In genomic region chr17:3527841-3528471, GRCm38 (mm10) we compare ENCODE assay signal across 21 mouse cellular contexts. TPM values are rescaled to one million over a fixed set of nuclear protein-coding genes. Genes with fewer than 3 reads are reported as not detected.
DNase-seq lines count a peak whose midpoint lies in the region; ATAC-seq and TF ChIP-seq lines count a peak whose summit lies in the region.
"Had no signal": no experiment of that assay in that cellular context is flagged by ENCODE, and none has a peak within 500 bp of the region (broad histone marks: within the 10 kb centered on the region; RNA-seq: fewer than 3 reads in every experiment).

No protein-coding gene starts in this region.

- H3K27me3 ChIP-seq in hindbrain, postnatal 0 days (ENCODE audit: insufficient read depth, low read length), result no peaks in the 10 kb centered on the region
- H3K27me3 ChIP-seq in hindbrain, embryonic 12.5 days, result no peaks in the 10 kb centered on the region
- no peaks in the 10 kb centered on the region for H3K27me3 ChIP-seq in erythroblast, embryonic 14.5 days (ENCODE audit: control insufficient read depth)
- no peaks in the 10 kb centered on the region for H3K27me3 ChIP-seq in hindbrain, embryonic 13.5 days
- H3K27me3 ChIP-seq: heart, embryonic 12.5 days; kidney, embryonic 15.5 days had no signal

- H3K4me1 ChIP-seq in hindbrain, postnatal 0 days (ENCODE audit: insufficient read depth, low read length), result no peaks in the 10 kb centered on the region
- H3K4me1 ChIP-seq in hindbrain, embryonic 12.5 days, result 0 out of 2 replicates have a peak, but pooled peaks cover 3% of the 10 kb centered on the region
- H3K4me1 ChIP-seq in erythroblast, embryonic 14.5 days (ENCODE audit: control insufficient read depth), result peaks cover 41% of the 10 kb centered on the region
- peaks cover 4% of the 10 kb centered on the region; the same call in 1 of the 2 replicates for H3K4me1 ChIP-seq in hindbrain, embryonic 13.5 days (replicated peaks)
- H3K4me1 ChIP-seq: kidney, embryonic 15.5 days; midbrain, embryonic 10.5 days had no signal

- no peak overlapping the region for H3K4me3 ChIP-seq in hindbrain, postnatal 0 days (ENCODE audit: low read length)
- H3K4me3 ChIP-seq in hindbrain, embryonic 12.5 days, result no peak overlapping the region
- H3K4me3 ChIP-seq in erythroblast, embryonic 14.5 days (replicated peaks), result peak overlapping the region; percentile 37
- H3K4me3 ChIP-seq in hindbrain, embryonic 13.5 days, result no peak overlapping the region
- H3K4me3 ChIP-seq: heart, embryonic 12.5 days; kidney, embryonic 15.5 days; midbrain, embryonic 10.5 days had no signal

- no peak for ATAC-seq in hindbrain, postnatal 0 days
- no peak for ATAC-seq in hindbrain, embryonic 12.5 days (ENCODE audit: low FRiP score)
- ATAC-seq in megakaryocyte progenitor cell, adult 5-6 weeks (replicated peaks; ENCODE audit: poor library complexity), result peak; percentile 63
- ATAC-seq in hindbrain, embryonic 13.5 days (ENCODE audit: low FRiP score), result no peak
- ATAC-seq: intestine, embryonic 16.5 days had no signal

- H3K36me3 ChIP-seq in hindbrain, postnatal 0 days (ENCODE audit: insufficient read depth, low read length), result no peaks in the 10 kb centered on the region
- peaks cover 8% of the 10 kb centered on the region; the same call in 1 of the 2 replicates for H3K36me3 ChIP-seq in hindbrain, embryonic 12.5 days
- H3K36me3 ChIP-seq in erythroblast, embryonic 14.5 days (ENCODE audit: control insufficient read depth), result peaks cover 27% of the 10 kb centered on the region
- H3K36me3 ChIP-seq in hindbrain, embryonic 13.5 days, result no peaks in the 10 kb centered on the region

- no peak for TF ChIP-seq CTCF in hindbrain, postnatal 0 days (IDR thresholded peaks at IDR 0.05; ENCODE audit: low read depth)

- H3K9ac ChIP-seq in hindbrain, postnatal 0 days (replicated peaks; ENCODE audit: low read length), result no peak overlapping the region
- no peak overlapping the region for H3K9ac ChIP-seq in hindbrain, embryonic 12.5 days
- H3K9ac ChIP-seq in hindbrain, embryonic 13.5 days, result no peak overlapping the region
- H3K9ac ChIP-seq: heart, embryonic 12.5 days; kidney, embryonic 15.5 days had no signal

- DNase-seq in cerebellum, postnatal 10 days, result peak; percentile 33 to 39
- no peak for DNase-seq in cerebellum, adult 18-20 months
- DNase-seq in hindbrain, postnatal 0 days (ENCODE audit: low spot score), result peak; percentile 31
- DNase-seq in layer of hippocampus, postnatal 10 days (ENCODE audit: low spot score in 2 of 2), result no peak
- DNase-seq: adrenal gland, adult 2 months; cerebellum, adult 2 months; heart, postnatal 4 days; right cerebral cortex, postnatal 14 days; thymus, postnatal 36 days had no signal

- no peak overlapping the region for H3K27ac ChIP-seq in hindbrain, postnatal 0 days
- H3K27ac ChIP-seq in hindbrain, embryonic 12.5 days, result no peak overlapping the region
- no peak overlapping the region for H3K27ac ChIP-seq in hindbrain, embryonic 13.5 days
- H3K27ac ChIP-seq: kidney, embryonic 15.5 days; midbrain, embryonic 10.5 days; stomach, postnatal 0 days had no signal

- WGBS in hindbrain, postnatal 0 days, result 63% methylated on average over 6 of the region's 6 CpGs
- 85% methylated on average over 6 of the region's 6 CpGs for WGBS in hindbrain, embryonic 12.5 days
- WGBS in hindbrain, embryonic 13.5 days, result 76% methylated on average over 6 of the region's 6 CpGs

- no peaks in the 10 kb centered on the region for H3K9me3 ChIP-seq in hindbrain, postnatal 0 days (ENCODE audit: low read length)
- no peaks in the 10 kb centered on the region for H3K9me3 ChIP-seq in hindbrain, embryonic 12.5 days (replicated peaks)
- no peaks in the 10 kb centered on the region for H3K9me3 ChIP-seq in erythroblast, embryonic 14.5 days (ENCODE audit: control insufficient read depth, low read length)
- H3K9me3 ChIP-seq in hindbrain, embryonic 13.5 days, result no peaks in the 10 kb centered on the region
- H3K9me3 ChIP-seq: heart, embryonic 12.5 days; kidney, embryonic 15.5 days; midbrain, embryonic 10.5 days had no signal

- no peak overlapping the region for H3K4me2 ChIP-seq in hindbrain, postnatal 0 days (ENCODE audit: low read depth, low read length)
- no peak overlapping the region for H3K4me2 ChIP-seq in hindbrain, embryonic 12.5 days (replicated peaks)
- no peak overlapping the region for H3K4me2 ChIP-seq in hindbrain, embryonic 13.5 days
- H3K4me2 ChIP-seq: heart, embryonic 12.5 days; kidney, embryonic 15.5 days had no signal

RNA-seq across cellular contexts. Expression of gene Cldn20, which starts 4.4 kb away (rescaled TPM):
- 0.37 and 8.1 TPM in 2 replicates for total RNA-seq in hindbrain, postnatal 0 days (2014; rRNA removed)
- polyA plus RNA-seq in hindbrain, postnatal 0 days (2015; fragmentation: Nextera tagmentation; extraction: Ambion mirVana), result 0.29 and 0.46 TPM in 2 replicates
- 0.38 and 0.58 TPM in 2 replicates for polyA plus RNA-seq in hindbrain, embryonic 12.5 days (2016; fragmentation: Nextera tagmentation; extraction: Ambion mirVana)
- not detected in 2 replicates for polyA plus RNA-seq in erythroblast, embryonic 14.5 days (2012)
- total RNA-seq in megakaryocyte progenitor cell, adult 5-6 weeks (2015), result 2.0 TPM in 1 of 2 replicates, not detected in the other
- total RNA-seq in megakaryocyte progenitor cell, adult 5-6 weeks (2017), result 0.29 and 0.74 TPM in 2 replicates
- 0.27 and 0.53 TPM in 2 replicates for polyA plus RNA-seq in hindbrain, embryonic 13.5 days (2015; fragmentation: Nextera tagmentation; extraction: Ambion mirVana)
- total RNA-seq in layer of hippocampus, postnatal 10 days (2021), result under 1 TPM; 0.74 to 0.98 TPM
- total RNA-seq: heart, postnatal 4 days; layer of hippocampus, postnatal 25 days; liver, adult 2 months had no signal
- polyA plus RNA-seq: adrenal gland, adult 2 months; heart, embryonic 12.5 days; midbrain, embryonic 10.5 days; neural tube, embryonic 14.5 days; stomach, postnatal 0 days had no signal

RNA-seq across cellular contexts. Expression of gene Tfb1m, which starts 29.6 kb away (rescaled TPM):
- total RNA-seq in hindbrain, postnatal 0 days (2014; rRNA removed), result 10.9 and 18.5 TPM in 2 replicates
- polyA plus RNA-seq in hindbrain, postnatal 0 days (2015; fragmentation: Nextera tagmentation; extraction: Ambion mirVana), result 7.9 and 9.2 TPM in 2 replicates
- polyA plus RNA-seq in hindbrain, embryonic 12.5 days (2016; fragmentation: Nextera tagmentation; extraction: Ambion mirVana), result 15.7 and 16.1 TPM in 2 replicates
- 0.12 and 0.32 TPM in 2 replicates for polyA plus RNA-seq in erythroblast, embryonic 14.5 days (2012)
- total RNA-seq in megakaryocyte progenitor cell, adult 5-6 weeks (2015), result 23.5 and 24.0 TPM in 2 replicates
- total RNA-seq in megakaryocyte progenitor cell, adult 5-6 weeks (2017), result 12.1 and 15.1 TPM in 2 replicates
- polyA plus RNA-seq in hindbrain, embryonic 13.5 days (2015; fragmentation: Nextera tagmentation; extraction: Ambion mirVana), result 14.0 and 14.5 TPM in 2 replicates
- 1 to 10 TPM; 5.0 to 5.4 TPM for total RNA-seq in layer of hippocampus, postnatal 10 days (2021)

Comparison
In these comparisons a context has a peak if more than half of its experiments do, and no peak if none do; other contexts are left out.
1. DNase-seq: peak in cerebellum, postnatal 10 days (2 of 2) and hindbrain, postnatal 0 days (single experiment); none in cerebellum, adult 18-20 months (0 of 2) and layer of hippocampus, postnatal 10 days (0 of 2).